Mouse (Mus musculus): ENCODE measurements at regions not wholly inside any gene's neighbourhood (a gene's known extent, or its start where the extent isn't known, plus 50 kb on each side); places are given as distances from the start of the nearest gene placed in this dataset.

DNA sequence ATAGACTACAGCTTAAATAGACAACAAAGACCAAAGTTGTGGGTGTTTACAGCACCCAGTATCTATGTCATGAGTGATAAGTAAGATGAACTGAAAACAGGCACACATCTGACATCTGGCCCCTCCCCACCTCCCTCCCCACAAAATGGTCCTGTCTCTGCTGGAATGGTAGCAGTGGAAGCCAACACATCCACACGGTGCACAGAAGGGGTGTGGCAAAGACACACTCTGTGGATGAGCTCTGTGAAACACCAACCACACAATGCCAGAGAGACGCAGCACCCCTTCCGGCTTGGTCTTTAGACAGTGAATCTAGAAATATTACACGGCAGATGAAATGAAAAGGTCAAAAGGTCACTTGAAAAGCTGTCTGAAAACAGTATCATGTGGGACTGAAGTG lies 85.6 kb downstream of the Fgf18 start:
- TF ChIP-seq POLR2A (IDR thresholded peaks at IDR 0.05; ENCODE audit: borderline replicate concordance, insufficient read depth, low read length) = no peak
- no peak for TF ChIP-seq CTCF (IDR thresholded peaks at IDR 0.05; ENCODE audit: borderline replicate concordance, insufficient read depth, low read depth, low read length)
- 76% methylated on average over 4 of the region's 4 CpGs for WGBS
- Histone ChIP-seq H3K27me3 (ENCODE audit: control insufficient read depth, insufficient read depth, low read length) (no peaks in the 10 kb centered on the region), H3K4me3 (replicated peaks; ENCODE audit: insufficient read depth, low read depth, low read length) (no peak overlapping the region), H3K27ac (ENCODE audit: insufficient read depth, low read length) (no peak overlapping the region), H3K4me1 (ENCODE audit: control insufficient read depth, insufficient read depth, low read length) (no peaks in the 10 kb centered on the region)
- DNase-seq = no peak

GRCm38 (mm10) chr11:33060352-33060751 lies 86.8 kb downstream of the Fgf18 start:
- Histone ChIP-seq H3K27ac (ENCODE audit: insufficient read depth, low read length) (no peak overlapping the region), H3K27me3 (ENCODE audit: control insufficient read depth, insufficient read depth, low read length) (no peaks in the 10 kb centered on the region), H3K4me1 (ENCODE audit: control insufficient read depth, insufficient read depth, low read length) (no peaks in the 10 kb centered on the region), H3K4me3 (replicated peaks; ENCODE audit: insufficient read depth, low read depth, low read length) (no peak overlapping the region)
- no peak for DNase-seq
- no peak for TF ChIP-seq POLR2A (IDR thresholded peaks at IDR 0.05; ENCODE audit: borderline replicate concordance, insufficient read depth, low read length)
- TF ChIP-seq CTCF (IDR thresholded peaks at IDR 0.05; ENCODE audit: borderline replicate concordance, insufficient read depth, low read depth, low read length) = no peak
- whole genome bisulfite sequencing = 70% methylated on average over 3 of the region's 3 CpGs

- H3K4me1 ChIP-seq (ENCODE audit: control insufficient read depth, insufficient read depth, low read length) = no peaks in the 10 kb centered on the region
- TF ChIP-seq POLR2A (IDR thresholded peaks at IDR 0.05; ENCODE audit: borderline replicate concordance, insufficient read depth, low read length) (no peak), CTCF (IDR thresholded peaks at IDR 0.05; ENCODE audit: borderline replicate concordance, insufficient read depth, low read depth, low read length) (no peak)
- H3K27ac ChIP-seq (ENCODE audit: insufficient read depth, low read length) = no peak overlapping the region
- 88% methylated on average over 12 of the region's 12 CpGs for WGBS
- no peak for DNase-seq
- no peaks in the 10 kb centered on the region for H3K27me3 ChIP-seq (ENCODE audit: control insufficient read depth, insufficient read depth, low read length)
- H3K4me3 ChIP-seq (replicated peaks; ENCODE audit: insufficient read depth, low read depth, low read length) = no peak overlapping the region
These were observed 97.0 kb downstream of the Fgf18 start for GRCm38 (mm10) chr11:33050216-33050615.

GRCm38 (mm10) chr11:33039854-33040792 lies 107.1 kb downstream of the Fgf18 start:
- H3K4me1 ChIP-seq (ENCODE audit: control insufficient read depth, insufficient read depth, low read length) = no peaks in the 10 kb centered on the region
- H3K4me3 ChIP-seq (replicated peaks; ENCODE audit: insufficient read depth, low read depth, low read length) = no peak overlapping the region
- no peak overlapping the region for H3K27ac ChIP-seq (ENCODE audit: insufficient read depth, low read length)
- no peak for DNase-seq
- TF ChIP-seq CTCF (IDR thresholded peaks at IDR 0.05; ENCODE audit: borderline replicate concordance, insufficient read depth, low read depth, low read length) (no peak), POLR2A (IDR thresholded peaks at IDR 0.05; ENCODE audit: borderline replicate concordance, insufficient read depth, low read length) (no peak)
- no peaks in the 10 kb centered on the region for H3K27me3 ChIP-seq (ENCODE audit: control insufficient read depth, insufficient read depth, low read length)
- 75% methylated on average over 10 of the region's 10 CpGs for WGBS

DNA sequence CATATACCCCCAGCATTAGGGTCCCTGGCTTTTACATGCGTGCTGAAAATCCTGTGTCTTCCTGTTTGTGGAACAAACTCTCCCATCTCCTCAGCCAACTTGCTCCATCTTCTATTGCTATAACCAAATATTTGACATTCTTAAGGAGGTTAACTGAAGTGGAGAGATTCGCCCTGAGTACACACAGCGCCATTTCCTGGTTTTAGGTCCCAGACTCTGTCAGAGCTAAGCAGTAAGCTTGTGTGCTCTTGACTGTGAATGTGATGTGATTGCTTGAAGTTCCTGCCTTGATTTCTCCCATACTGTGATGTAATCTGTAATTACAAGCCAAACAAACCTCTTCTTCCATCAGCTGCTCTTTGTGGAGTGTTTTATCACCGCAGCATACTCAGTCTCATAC lies 110.8 kb downstream of the Fgf18 start:
- Histone ChIP-seq H3K27me3 (ENCODE audit: control insufficient read depth, insufficient read depth, low read length) (no peaks in the 10 kb centered on the region), H3K4me1 (ENCODE audit: control insufficient read depth, insufficient read depth, low read length) (no peaks in the 10 kb centered on the region), H3K4me3 (replicated peaks; ENCODE audit: insufficient read depth, low read depth, low read length) (no peak overlapping the region), H3K27ac (ENCODE audit: insufficient read depth, low read length) (no peak overlapping the region)
- TF ChIP-seq CTCF (IDR thresholded peaks at IDR 0.05; ENCODE audit: borderline replicate concordance, insufficient read depth, low read depth, low read length) = no peak
- no peak for TF ChIP-seq POLR2A (IDR thresholded peaks at IDR 0.05; ENCODE audit: borderline replicate concordance, insufficient read depth, low read length)
- WGBS = 95% methylated on average over 4 of the region's 4 CpGs
- no peak for DNase-seq

GRCm38 (mm10) chr11:33028920-33029319 lies 118.3 kb downstream of the Fgf18 start:
- Histone ChIP-seq H3K27ac (ENCODE audit: insufficient read depth, low read length) (no peak overlapping the region), H3K4me3 (replicated peaks; ENCODE audit: insufficient read depth, low read depth, low read length) (no peak overlapping the region), H3K27me3 (ENCODE audit: control insufficient read depth, insufficient read depth, low read length) (no peaks in the 10 kb centered on the region), H3K4me1 (ENCODE audit: control insufficient read depth, insufficient read depth, low read length) (no peaks in the 10 kb centered on the region)
- TF ChIP-seq CTCF (IDR thresholded peaks at IDR 0.05; ENCODE audit: borderline replicate concordance, insufficient read depth, low read depth, low read length) (peak; percentile 41; the same call in 1 of the 2 replicates), POLR2A (IDR thresholded peaks at IDR 0.05; ENCODE audit: borderline replicate concordance, insufficient read depth, low read length) (no peak)
- DNase-seq = no peak

DNA sequence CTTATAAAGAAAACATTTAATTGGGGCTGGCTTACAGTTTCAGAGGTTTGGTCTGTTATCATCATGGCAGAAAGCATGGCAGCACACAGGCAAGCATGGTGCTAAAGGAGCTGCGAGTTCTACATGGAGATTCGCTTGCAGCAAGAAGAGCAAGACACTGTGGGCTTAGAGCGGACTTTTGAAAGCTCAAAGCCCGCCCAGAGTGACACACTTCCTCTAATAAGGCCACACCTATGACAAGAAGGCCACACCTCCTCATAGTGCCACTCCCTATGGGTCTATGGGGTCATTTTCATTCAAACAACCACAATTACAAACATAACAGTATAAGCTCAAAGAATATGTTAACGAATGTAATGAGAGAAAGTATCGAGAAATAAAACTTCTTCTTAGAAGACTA lies 120.1 kb downstream of the Fgf18 start:
- Histone ChIP-seq H3K27me3 (ENCODE audit: control insufficient read depth, insufficient read depth, low read length) (no peaks in the 10 kb centered on the region), H3K4me1 (ENCODE audit: control insufficient read depth, insufficient read depth, low read length) (no peaks in the 10 kb centered on the region), H3K4me3 (replicated peaks; ENCODE audit: insufficient read depth, low read depth, low read length) (no peak overlapping the region), H3K27ac (ENCODE audit: insufficient read depth, low read length) (no peak overlapping the region)
- WGBS = 95% methylated on average over 6 of the region's 6 CpGs
- no peak for DNase-seq
- TF ChIP-seq POLR2A (IDR thresholded peaks at IDR 0.05; ENCODE audit: borderline replicate concordance, insufficient read depth, low read length) (no peak), CTCF (IDR thresholded peaks at IDR 0.05; ENCODE audit: borderline replicate concordance, insufficient read depth, low read depth, low read length) (no peak)

All from cerebellum, adult 2 months (tissue).